Mouse (Mus musculus) monocyte, adult 59 days (primary cell): ENCODE data around the gene Cd93. TPM values are rescaled to one million over a fixed set of nuclear protein-coding genes. Genes with fewer than 3 reads are reported as not detected.

Experiments used
- total RNA-seq, 2 experiments: library from RNA; stranded (reverse); gene quantifications; one replicate each; pipeline ENCODE4 v1.2.4; 2023

Cd93 gene
- 100 to 1,000 TPM in 1 of 2 experiments, 10 to 100 TPM in 1; 88.5 to 134 TPM for total RNA-seq

DNA sequence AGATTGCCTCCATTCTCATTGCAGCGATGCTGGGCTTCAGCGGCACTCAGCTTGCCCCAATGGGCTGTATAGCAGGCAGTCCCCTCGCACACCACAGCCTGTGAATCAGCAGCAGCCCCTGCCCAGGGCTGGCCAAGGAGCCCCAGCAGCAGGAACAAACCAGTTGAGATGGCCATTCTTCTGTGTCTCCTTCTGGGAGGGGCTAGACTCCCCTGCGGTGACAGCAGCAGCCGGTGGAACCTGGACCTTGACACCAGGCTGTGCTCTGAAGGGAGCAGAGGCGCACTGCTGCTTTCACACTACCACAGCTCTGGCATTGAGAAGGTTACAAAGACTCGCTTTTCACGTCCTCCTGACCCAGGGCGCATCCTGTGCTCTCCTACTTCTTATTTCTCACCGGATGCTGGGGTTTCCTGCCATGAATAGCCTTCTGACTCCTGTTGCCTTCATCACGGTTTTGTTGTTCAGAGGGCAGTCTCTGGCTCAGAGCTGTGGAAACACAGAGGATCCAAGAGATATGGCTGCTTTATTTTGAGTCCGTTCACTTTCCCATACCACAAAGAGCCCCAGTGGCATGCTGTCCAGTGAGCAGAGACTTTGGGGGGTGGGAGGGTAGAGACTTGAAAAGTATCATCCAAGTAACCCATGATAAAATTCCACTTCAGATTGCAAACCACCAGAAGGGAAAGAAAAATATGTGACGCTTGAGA lies at the start of gene Cd93:
TSS of gene Cd93 (minus strand) at position 315 of the 710 bp plus-strand sequence.

DNA sequence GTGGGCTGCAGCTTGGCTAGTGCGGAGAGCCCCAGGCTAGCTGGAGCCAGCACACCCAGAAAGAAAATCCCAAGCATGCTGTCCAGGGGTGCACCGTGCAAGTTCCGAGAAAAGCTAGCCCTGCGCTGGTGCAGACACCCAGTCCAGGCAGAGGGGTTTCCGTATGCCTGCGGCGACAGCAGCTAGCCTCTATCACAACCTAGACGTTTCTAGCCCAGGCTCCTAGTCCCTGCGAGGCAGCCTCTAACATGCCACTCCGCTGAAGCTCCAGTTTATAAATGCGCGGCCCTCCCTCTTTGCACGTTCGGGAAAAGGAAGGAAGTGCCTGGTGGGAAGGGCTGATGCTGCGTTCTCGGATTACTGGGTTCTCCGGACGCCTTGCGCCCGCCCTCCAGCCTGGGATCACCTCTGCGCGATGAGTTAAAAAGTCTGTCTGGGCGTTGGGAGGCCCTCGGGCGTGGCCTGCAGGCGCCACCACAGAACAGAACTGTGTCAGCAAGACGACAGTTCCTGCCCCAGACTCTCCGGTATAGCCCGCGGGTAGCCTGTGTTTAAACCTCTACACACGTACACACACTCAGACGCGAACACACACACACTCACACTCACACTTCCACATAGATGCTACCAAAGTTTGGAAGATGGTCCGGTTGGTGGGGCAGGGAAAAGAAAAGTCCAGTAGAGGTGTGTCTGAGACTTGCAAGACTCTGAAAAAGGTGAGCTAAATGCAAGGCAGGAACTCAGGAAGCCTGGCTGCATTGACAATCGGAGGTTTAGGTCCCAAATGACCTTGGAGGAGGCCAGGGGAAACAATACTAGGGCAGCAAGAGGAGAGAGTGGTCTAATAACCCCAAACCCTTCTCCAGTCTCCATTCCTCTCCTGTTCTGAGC lies 35.2 kb downstream of the Cd93 start, which contains the start of gene Thbd:
TSS of gene Thbd (minus strand) at position 319 of the 891 bp plus-strand sequence.

DNA sequence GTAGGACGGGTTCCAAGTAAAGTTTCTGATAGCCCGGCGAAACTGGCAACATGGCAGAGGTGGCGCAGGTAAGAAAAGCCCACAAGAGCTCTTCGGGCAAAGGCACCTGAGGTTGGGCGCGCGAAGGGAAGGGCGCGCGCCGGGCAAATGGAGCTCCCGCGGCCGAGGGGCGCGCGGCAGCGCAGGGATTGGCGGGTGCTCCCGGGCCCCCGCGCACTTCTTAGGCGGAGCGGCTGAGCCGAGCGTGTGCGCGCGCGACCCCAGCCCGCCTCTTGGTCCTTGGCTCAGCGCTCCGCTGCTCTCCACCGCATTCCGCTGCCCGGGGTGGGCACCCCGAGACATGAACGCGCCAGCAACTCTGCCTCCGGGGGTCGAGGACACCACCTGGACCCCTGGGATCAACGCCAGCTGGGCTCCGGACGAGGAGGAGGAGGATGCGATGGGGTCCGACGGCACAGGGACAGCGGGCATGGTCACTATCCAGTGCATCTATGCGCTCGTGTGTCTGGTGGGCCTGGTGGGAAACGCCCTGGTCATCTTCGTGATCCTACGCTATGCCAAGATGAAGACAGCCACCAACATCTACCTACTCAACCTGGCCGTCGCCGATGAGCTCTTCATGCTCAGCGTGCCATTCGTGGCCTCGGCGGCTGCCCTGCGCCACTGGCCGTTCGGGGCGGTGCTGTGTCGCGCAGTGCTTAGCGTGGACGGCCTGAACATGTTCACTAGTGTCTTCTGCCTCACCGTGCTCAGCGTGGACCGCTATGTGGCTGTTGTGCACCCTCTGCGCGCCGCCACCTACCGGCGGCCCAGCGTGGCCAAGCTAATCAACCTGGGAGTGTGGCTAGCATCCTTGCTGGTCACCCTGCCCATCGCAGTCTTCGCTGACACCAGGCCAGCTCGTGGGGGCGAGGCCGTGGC lies 48.0 kb downstream of the Cd93 start, which contains the start of gene Sstr4:
TSS of gene Sstr4 (plus strand) at position 214 of the 921 bp plus-strand sequence.

Other genes starting within 250 kb of the Cd93 start
- gene Sstr4, start 48.2 kb downstream of the Cd93 start, total RNA-seq = 1 to 10 TPM; 4.7 to 4.8 TPM
- gene Thbd, start 35.4 kb downstream of the Cd93 start, total RNA-seq = 10 to 100 TPM; 83.7 to 88.8 TPM
- 10 to 100 TPM; 14.8 to 20.8 TPM for gene Nxt1, start 229.0 kb upstream of the Cd93 start, total RNA-seq
- gene Gzf1, start 237.5 kb upstream of the Cd93 start, total RNA-seq = 10 to 100 TPM; 19.4 to 24.2 TPM